Mouse (Mus musculus) E14TG2a.4 (cell line): ENCODE measurements around the gene Gm13694.
"Not testable (repeated sequence)": the region's sequence is repeated elsewhere in the genome, so short reads cannot be mapped to it uniquely, and the experiment has no call there.

Experiments
- CTCF ChIP-seq: conservative IDR thresholded peaks from 2 replicates; pipeline ENCODE4 v1.5.1; 2014; ENCODE audit warnings: low read length
- NANOG ChIP-seq: IDR thresholded peaks from 2 replicates; pipeline ENCODE4 v1.6.1; 2014; ENCODE audit warnings: borderline replicate concordance, low read length, mixed read lengths
- POU5F1 ChIP-seq: IDR thresholded peaks from 2 replicates; pipeline ENCODE4 v1.6.1; 2014; ENCODE audit warnings: low read length, borderline replicate concordance

DNA sequence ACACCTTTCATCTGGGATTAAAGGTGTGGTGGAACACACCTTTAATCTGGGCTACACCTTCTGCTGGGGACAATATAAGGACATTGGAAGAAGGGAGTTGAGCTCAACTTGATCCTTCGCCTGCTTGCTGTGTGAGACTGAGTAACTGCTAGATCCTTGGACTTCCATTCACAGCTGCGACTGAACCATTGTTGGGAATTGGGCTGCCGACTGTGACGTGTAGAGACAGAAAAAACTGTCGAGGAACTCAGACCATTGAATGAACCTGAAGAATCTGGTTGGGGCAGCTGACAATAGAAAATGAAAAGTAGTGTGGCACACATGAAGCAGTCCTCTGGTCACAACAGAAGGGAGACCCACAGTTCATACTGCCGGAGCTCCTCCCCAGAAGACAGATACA is 23.3 kb upstream of the Gm13694 start, which contains the start of gene Gm13698:
- TF ChIP-seq CTCF, POU5F1, NANOG: not testable (repeated sequence)
